Mouse (Mus musculus): ENCODE measurements around the gene Map2k6.
A peak's percentile ranks its signal among the peaks of the same experiment; 100 is the strongest.

- 0 out of 2 replicates have a peak, but pooled peaks have one; percentile 19 for TF ChIP-seq CTCF (IDR thresholded peaks at IDR 0.05; ENCODE audit: low read depth)
- TF ChIP-seq EP300 (IDR thresholded peaks at IDR 0.05; ENCODE audit: low read depth) = no peak
These were observed at the start of gene Map2k6 for GRCm38 (mm10) chr11:110398553-110399239.
